ENCODE assay signal across 11 mouse cellular contexts in the genomic region with DNA sequence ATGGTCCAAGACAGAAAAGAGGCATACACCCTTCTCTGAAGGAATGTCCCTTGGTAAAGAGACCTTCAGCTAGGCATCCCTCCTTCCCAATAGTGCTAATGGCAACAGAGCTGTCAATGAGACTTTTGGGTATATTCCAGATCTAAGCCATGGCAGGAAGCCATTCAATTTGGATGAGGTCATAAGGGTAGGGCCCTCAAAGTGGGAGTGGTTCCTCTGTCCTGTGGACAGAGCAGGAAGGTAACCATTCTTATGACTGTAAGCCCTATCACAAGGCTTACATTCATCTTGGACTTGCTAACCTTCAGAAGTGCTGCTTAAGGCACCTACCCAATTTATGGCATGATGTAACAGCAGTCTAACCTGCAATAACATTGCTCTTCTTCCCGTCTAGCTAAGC. TPM values are rescaled to one million over a fixed set of nuclear protein-coding genes. Genes with fewer than 3 reads are reported as not detected.
DNase-seq lines count a peak whose midpoint lies in the region; ATAC-seq and TF ChIP-seq lines count a peak whose summit lies in the region.
"Had no signal": no experiment of that assay in that cellular context is flagged by ENCODE, and none has a peak within 500 bp of the region (broad histone marks: within the 10 kb centered on the region; RNA-seq: fewer than 3 reads in every experiment).

No protein-coding gene starts in this region.

- peak overlapping the region; percentile 87 for H3K27ac ChIP-seq in gastrocnemius, adult 2 months
- H3K27ac ChIP-seq in lung, embryonic 16.5 days (ENCODE audit: low read length), result peak overlapping the region; percentile 77
- H3K27ac ChIP-seq: forebrain, embryonic 10.5 days had no signal

- H3K4me1 ChIP-seq in lung, embryonic 16.5 days (replicated peaks; ENCODE audit: control insufficient read depth, insufficient read depth, low read length), result no peaks in the 10 kb centered on the region
- H3K4me1 ChIP-seq: forebrain, embryonic 10.5 days had no signal

- TF ChIP-seq CTCF in gastrocnemius, adult 2 months (IDR thresholded peaks at IDR 0.05), result no peak

- DNase-seq in gastrocnemius, adult 2 months, result no peak
- no peak for DNase-seq in gastrocnemius, postnatal 10 days
- peak; percentile 54 for DNase-seq in R1 (ENCODE audit: low read depth, low spot score)
- DNase-seq in heart, postnatal 14 days, result peak; percentile 48 to 66
- no peak for DNase-seq in left cerebral cortex, adult 8-10 months (ENCODE audit: low spot score in 2 of 2)
- DNase-seq in right cerebral cortex, adult 18-20 months, result no peak
- DNase-seq in gastrocnemius, postnatal 25 days, result no peak
- DNase-seq: cerebellum, postnatal 36 days; midbrain, embryonic 14.5 days had no signal

- peak; percentile 68 for ATAC-seq in lung, embryonic 16.5 days (ENCODE audit: low read depth)

- no peaks in the 10 kb centered on the region for H3K9me3 ChIP-seq in lung, embryonic 16.5 days (ENCODE audit: control insufficient read depth, low read length)
- H3K9me3 ChIP-seq: forebrain, embryonic 10.5 days had no signal

- H3K4me3 ChIP-seq in gastrocnemius, adult 2 months, result peak overlapping the region; percentile 32; the same call in 1 of the 2 replicates
- no peak overlapping the region for H3K4me3 ChIP-seq in lung, embryonic 16.5 days (ENCODE audit: low read length)
- H3K4me3 ChIP-seq: forebrain, embryonic 10.5 days had no signal

- H3K9ac ChIP-seq in lung, embryonic 16.5 days (ENCODE audit: low read length), result no peak overlapping the region

- no peaks in the 10 kb centered on the region for H3K27me3 ChIP-seq in lung, embryonic 16.5 days (ENCODE audit: control insufficient read depth, insufficient read depth, low read depth, low read length)

- H3K36me3 ChIP-seq in lung, embryonic 16.5 days (ENCODE audit: control insufficient read depth, insufficient read depth, low read length), result peaks cover 46% of the 10 kb centered on the region

- intact Hi-C loops in gastrocnemius, adult 2 months (cut with DNase I), result no loop called here
- intact Hi-C loops in heart, postnatal 14 days (cut with DNase I), result no loop called here

- H3K4me2 ChIP-seq in lung, embryonic 16.5 days (ENCODE audit: low read depth, low read length), result 0 out of 2 replicates have a peak overlapping the region, but pooled peaks have one; percentile 6

- WGBS in lung, embryonic 16.5 days, result 52% methylated on average over 1 of the region's 1 CpGs

RNA-seq across cellular contexts. Expression of a gene that starts 19.4 kb away (rescaled TPM):
- 1 to 10 TPM in 1 of 2 experiments, under 1 TPM in 1; 0.86 to 1.1 TPM for total RNA-seq in gastrocnemius, adult 2 months (2021)
- 10 to 100 TPM; 12.8 to 17.0 TPM for total RNA-seq in gastrocnemius, postnatal 10 days (2021)
- under 1 TPM in 1 of 2 experiments, not detected in 1; 0.36 TPM for total RNA-seq in heart, postnatal 14 days (2021)
- polyA plus RNA-seq in lung, embryonic 16.5 days (2015; fragmentation: Nextera tagmentation; extraction: Ambion mirVana), result 0.15 and 0.18 TPM in 2 replicates
- under 1 TPM in 3 of 4 experiments, not detected in 1; 0.13 to 0.60 (median 0.53) TPM for total RNA-seq in left cerebral cortex, adult 8-10 months (2022)
- 1 to 10 TPM; 3.2 to 3.8 TPM for total RNA-seq in gastrocnemius, postnatal 25 days (2021)

RNA-seq across cellular contexts. Expression of a gene that starts 19.8 kb away (rescaled TPM):
- total RNA-seq in gastrocnemius, adult 2 months (2021), result 100 to 1,000 TPM; 664 to 696 TPM
- total RNA-seq in gastrocnemius, postnatal 10 days (2021), result 100 to 1,000 TPM; 547 to 553 TPM
- 100 to 1,000 TPM; 725 to 726 TPM for total RNA-seq in heart, postnatal 14 days (2021)
- 412 and 442 TPM in 2 replicates for polyA plus RNA-seq in lung, embryonic 16.5 days (2015; fragmentation: Nextera tagmentation; extraction: Ambion mirVana)
- 100 to 1,000 TPM; 177 to 201 (median 189) TPM for total RNA-seq in left cerebral cortex, adult 8-10 months (2022)
- total RNA-seq in gastrocnemius, postnatal 25 days (2021), result 100 to 1,000 TPM; 509 to 515 TPM

RNA-seq across cellular contexts. Expression of a gene that starts 41.9 kb away (rescaled TPM):
- 10 to 100 TPM in 1 of 2 experiments, 1 to 10 TPM in 1; 9.6 to 12.7 TPM for total RNA-seq in gastrocnemius, adult 2 months (2021)
- 10 to 100 TPM; 23.3 to 30.5 TPM for total RNA-seq in gastrocnemius, postnatal 10 days (2021)
- total RNA-seq in heart, postnatal 14 days (2021), result 10 to 100 TPM; 18.1 to 19.5 TPM
- 34.9 and 36.2 TPM in 2 replicates for polyA plus RNA-seq in lung, embryonic 16.5 days (2015; fragmentation: Nextera tagmentation; extraction: Ambion mirVana)
- total RNA-seq in left cerebral cortex, adult 8-10 months (2022), result 1 to 10 TPM; 7.0 to 8.9 (median 8.0) TPM
- total RNA-seq in gastrocnemius, postnatal 25 days (2021), result 10 to 100 TPM; 12.0 to 12.6 TPM

RNA-seq across cellular contexts. Expression of a gene that starts 42.1 kb away (rescaled TPM):
- 10 to 100 TPM; 27.8 to 29.7 TPM for total RNA-seq in gastrocnemius, adult 2 months (2021)
- total RNA-seq in gastrocnemius, postnatal 10 days (2021), result 10 to 100 TPM; 19.3 to 21.2 TPM
- 10 to 100 TPM; 21.1 to 23.4 TPM for total RNA-seq in heart, postnatal 14 days (2021)
- 26.5 and 30.8 TPM in 2 replicates for polyA plus RNA-seq in lung, embryonic 16.5 days (2015; fragmentation: Nextera tagmentation; extraction: Ambion mirVana)
- 10 to 100 TPM; 21.6 to 30.7 (median 28.2) TPM for total RNA-seq in left cerebral cortex, adult 8-10 months (2022)
- 10 to 100 TPM; 22.5 to 22.8 TPM for total RNA-seq in gastrocnemius, postnatal 25 days (2021)

RNA-seq across cellular contexts. Expression of a gene that starts 45.7 kb away (rescaled TPM):
- 1 to 10 TPM; 8.1 to 9.6 TPM for total RNA-seq in gastrocnemius, adult 2 months (2021)
- total RNA-seq in gastrocnemius, postnatal 10 days (2021), result 10 to 100 TPM; 15.2 to 15.4 TPM
- 10 to 100 TPM; 11.0 to 11.2 TPM for total RNA-seq in heart, postnatal 14 days (2021)
- 86.8 and 91.9 TPM in 2 replicates for polyA plus RNA-seq in lung, embryonic 16.5 days (2015; fragmentation: Nextera tagmentation; extraction: Ambion mirVana)
- 10 to 100 TPM; 15.9 to 18.6 (median 17.5) TPM for total RNA-seq in left cerebral cortex, adult 8-10 months (2022)
- total RNA-seq in gastrocnemius, postnatal 25 days (2021), result 1 to 10 TPM; 7.0 to 7.8 TPM

Comparison
In these comparisons a context has a peak if more than half of its experiments do, and no peak if none do; other contexts are left out.
1. DNase-seq: peak in R1 (single experiment) and heart, postnatal 14 days (2 of 2); none in gastrocnemius, adult 2 months (single experiment), gastrocnemius, postnatal 10 days (single experiment), left cerebral cortex, adult 8-10 months (0 of 2), right cerebral cortex, adult 18-20 months (single experiment) and gastrocnemius, postnatal 25 days (single experiment).